Mouse (Mus musculus) yolk sac, embryonic 10.5 days (tissue): ENCODE data around the gene Galnt17.

Experiments used
- DNase-seq: peaks from one replicate; pipeline ENCODE4 v3.0.0-alpha.2; 2017; ENCODE audit warnings: low spot score

The Galnt17 gene

GRCm38 (mm10) chr5:131120296-131120840, 187.9 kb downstream of the Galnt17 start:
- no peak for DNase-seq

DNA sequence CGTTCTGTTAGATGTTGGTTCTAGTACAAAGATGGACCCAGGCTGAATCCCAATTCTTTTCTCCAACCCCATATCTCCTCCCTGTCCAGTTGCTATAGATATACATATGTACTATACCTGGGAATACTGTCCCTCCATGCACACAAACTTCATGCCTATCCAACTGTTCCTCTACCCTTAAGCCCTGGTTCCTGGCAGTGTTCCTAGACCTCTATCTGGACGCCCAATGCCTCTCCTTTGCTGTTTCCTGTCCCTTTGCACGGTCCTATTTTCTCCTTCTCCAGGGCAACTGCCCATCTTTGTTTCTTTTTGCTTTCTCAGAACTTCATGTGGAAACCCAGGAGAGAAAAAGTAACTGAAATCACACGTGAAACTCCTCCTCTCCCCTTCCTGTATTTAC, 188.4 kb downstream of the Galnt17 start:
- DNase-seq, result no peak

DNA sequence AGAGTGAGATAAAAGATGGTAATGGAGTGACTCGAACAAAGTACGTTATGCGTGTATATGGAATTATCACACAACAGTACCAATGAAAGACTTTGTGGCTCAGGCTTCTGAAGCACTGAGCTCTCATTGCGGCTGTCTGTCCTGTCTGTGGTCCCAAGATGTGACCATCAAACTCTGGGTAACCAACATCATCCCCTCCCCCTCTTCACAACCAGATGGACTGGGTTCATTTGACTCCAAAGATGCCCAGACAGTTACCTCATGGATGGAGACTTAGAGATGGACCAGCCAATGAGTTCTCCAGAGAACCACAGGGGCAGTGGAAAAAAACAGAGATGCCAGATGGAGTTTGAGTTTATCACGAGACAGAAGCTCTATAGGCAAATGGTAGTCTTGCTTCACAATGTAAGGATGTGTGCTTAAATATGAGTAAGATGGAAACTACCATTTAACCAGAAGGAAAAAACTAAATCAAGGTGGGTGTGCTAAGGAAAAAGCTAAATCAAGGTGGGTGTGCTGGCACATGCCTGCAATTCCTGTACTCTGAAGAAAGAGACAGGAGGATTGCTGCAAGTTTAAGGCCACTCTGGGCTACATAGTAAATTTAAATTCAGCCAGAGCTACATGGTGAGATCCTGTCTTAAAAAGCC, 190.8 kb downstream of the Galnt17 start:
- no peak for DNase-seq

DNA sequence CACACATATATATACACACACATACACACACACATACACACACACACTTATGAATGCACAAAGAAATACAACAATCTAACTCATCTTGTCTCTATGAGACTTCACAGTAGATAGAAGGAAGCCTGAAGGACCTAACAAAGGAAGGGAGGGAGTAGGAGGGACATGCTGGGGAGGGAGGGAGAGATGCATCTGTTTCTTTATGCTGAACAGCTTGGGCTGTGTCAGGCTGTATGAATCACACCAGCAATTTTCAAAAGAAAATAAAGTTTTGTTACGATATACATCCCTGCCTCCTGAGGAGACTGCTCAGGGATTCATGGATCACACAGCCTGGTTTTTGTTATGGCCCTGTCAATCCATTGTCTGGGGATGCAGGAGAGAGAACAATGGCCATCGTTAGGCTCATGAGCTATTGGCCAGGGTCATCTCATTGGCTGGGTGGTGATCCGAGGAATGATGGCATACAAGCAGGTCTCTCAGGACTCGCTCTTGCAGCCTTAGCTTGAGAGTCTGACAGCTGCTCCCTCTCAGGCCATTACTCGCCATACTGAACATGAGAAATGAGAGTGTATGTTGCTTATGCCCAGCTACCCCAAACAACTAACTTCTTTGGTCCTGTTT, 194.3 kb downstream of the Galnt17 start:
- no peak for DNase-seq

DNA sequence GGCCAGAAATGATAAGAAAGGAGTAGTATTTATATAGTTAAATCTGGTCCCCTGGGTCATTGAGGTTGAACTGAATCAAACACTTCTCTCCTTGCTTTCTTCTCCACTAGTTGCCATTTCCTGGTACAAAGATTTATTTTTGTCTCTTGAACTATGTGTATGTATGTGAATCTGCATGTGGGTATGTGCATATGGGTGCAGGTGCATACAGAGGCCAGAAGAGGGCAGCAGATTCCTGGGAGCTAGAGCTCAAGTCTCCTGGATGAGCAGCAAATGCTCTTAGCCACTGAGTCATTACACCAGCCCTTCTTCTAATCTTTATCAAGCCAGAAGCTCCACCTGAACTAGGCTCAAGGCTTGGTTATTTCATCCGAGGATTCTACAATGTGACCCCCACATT, 201.1 kb downstream of the Galnt17 start:
- DNase-seq, result no peak

- no peak for DNase-seq
Measured at GRCm38 (mm10) chr5:131096824-131097223, 211.5 kb downstream of the Galnt17 start.

- no peak for DNase-seq
Measured at GRCm38 (mm10) chr5:131095635-131096034, 212.7 kb downstream of the Galnt17 start.

GRCm38 (mm10) chr5:131094771-131095170, 213.5 kb downstream of the Galnt17 start:
- DNase-seq, result no peak

- DNase-seq, result no peak
Measured at GRCm38 (mm10) chr5:131094138-131094537, 214.2 kb downstream of the Galnt17 start.

DNA sequence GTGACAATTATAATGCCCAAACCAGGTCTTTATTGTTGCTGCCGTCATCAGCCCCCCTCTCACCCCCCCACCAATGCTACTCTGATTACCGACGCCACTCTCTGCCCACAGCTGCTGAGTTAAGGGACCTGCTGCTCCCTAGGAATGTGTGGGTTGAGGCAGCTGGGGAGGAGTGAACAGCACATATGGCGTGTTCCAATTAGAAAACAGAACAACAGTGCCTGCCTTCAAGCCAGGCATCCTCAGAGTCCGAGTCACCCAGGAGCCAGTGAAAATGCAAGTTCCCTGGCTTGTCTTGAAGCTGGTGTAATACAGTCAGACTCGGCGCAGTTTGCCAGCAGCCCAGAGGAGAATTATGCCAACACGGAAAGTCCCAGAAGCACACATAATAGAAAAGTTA, 218.4 kb downstream of the Galnt17 start:
- no peak for DNase-seq

- no peak for DNase-seq
Measured at GRCm38 (mm10) chr5:131088866-131089265, 219.4 kb downstream of the Galnt17 start.

DNA sequence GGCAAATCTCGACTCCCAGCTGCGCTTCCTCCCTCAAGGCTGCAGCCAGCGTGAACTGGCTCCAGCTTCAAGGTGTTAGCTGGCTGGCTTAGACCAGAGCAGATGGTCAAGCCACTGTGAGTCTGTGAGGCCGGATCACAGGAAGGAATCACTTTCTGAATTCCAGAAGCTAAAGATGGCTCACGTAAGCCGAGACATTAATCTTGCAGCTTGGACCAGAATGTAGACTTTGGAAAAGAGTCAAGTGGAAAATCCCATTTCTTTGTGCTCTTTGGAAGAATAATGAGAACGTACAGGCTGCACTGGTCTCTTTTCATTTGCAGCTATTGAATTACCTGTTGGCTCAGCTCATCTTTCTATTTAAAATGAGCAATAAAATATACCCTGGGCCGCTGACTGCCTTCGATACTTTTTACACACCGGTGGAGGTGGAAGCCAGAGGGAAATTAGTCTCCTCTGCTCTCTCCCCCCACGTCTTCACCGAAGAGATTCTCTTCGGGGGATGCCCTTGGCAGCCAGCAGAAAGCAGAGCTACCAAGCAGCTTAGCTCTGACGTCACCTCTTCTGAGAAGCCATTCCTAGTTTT, 225.1 kb downstream of the Galnt17 start:
- no peak for DNase-seq

DNA sequence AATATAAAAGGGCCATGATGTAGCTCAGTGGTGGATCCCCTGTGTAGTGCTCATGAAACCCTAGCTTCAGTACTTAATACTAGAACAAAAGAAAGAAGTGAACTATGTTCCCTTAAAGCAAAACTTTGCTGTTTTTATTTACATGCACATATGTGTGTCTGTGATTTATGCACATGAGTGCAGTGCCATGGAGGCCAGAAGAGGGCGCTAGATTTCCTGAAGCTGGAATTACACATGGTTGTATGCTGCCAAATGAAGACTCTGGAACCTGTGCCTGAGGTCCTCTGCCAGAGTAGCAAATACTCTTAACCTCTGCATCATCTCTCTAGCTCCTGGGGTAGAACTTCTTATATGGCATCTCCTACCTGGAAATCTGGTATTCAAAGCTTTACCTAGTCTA, 230.6 kb downstream of the Galnt17 start:
- DNase-seq, result no peak

- DNase-seq, result no peak
Measured at GRCm38 (mm10) chr5:131075795-131076194, 232.5 kb downstream of the Galnt17 start.

- DNase-seq, result no peak
Measured at GRCm38 (mm10) chr5:131074295-131074694, 234.0 kb downstream of the Galnt17 start.

- DNase-seq, result no peak
Measured at GRCm38 (mm10) chr5:131065174-131065573, 243.1 kb downstream of the Galnt17 start.

DNA sequence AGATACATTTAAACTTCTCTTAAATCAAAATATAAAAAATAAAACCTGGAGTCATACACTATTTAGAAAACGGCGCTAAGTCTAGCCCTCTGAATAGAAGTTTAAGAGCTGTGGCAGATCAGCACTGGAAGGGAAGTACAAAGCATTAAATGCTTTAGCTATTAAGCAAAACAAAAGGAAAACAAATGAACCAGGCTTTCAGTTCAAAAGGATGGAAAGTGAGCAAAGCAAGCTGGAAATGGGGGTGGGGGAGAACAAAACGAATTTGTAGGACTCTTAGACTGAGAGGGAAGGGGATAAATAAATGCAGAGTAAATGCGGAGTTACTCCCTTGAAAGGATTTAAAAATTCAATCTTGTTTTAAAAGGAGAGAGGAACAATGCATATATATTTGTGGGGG, 259.8 kb downstream of the Galnt17 start:
- no peak for DNase-seq

- DNase-seq, result no peak
Measured at GRCm38 (mm10) chr5:131043130-131043529, 265.2 kb downstream of the Galnt17 start.

- DNase-seq, result no peak
Measured at GRCm38 (mm10) chr5:131040441-131040840, 267.9 kb downstream of the Galnt17 start.

DNA sequence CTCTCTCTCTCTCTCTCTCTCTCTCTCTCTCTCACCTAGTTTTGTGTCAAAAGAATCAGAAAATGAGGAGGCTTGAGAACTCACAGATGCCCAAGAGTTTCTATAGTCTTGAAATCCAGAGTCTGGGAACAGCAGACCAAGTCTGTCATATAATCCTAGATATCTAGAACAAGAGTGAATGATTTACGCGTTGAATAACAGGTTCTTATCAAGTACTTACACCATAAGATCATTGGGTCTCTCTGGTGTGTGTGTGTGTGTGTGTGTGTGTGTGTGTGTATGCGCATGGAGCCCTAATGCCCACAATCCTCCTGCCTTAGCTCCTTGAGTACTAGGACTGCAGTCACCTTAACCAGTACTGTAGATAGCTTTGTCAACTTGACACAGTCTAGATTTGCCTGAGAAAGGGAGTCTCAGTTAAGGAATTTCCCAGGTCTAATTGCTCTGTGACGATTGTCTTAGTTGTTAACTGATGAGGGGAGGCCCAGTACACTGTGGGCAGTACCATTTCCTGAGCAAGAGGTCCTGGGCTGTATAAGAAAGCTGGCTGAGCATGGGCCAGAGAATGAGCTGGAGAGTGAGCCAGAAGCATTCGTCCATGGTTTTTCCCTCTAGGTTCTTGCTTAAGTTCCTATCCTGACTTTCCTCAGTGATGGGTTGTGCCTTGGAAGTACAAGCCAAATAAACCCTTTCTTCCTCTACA, 268.5 kb downstream of the Galnt17 start:
- no peak for DNase-seq

DNA sequence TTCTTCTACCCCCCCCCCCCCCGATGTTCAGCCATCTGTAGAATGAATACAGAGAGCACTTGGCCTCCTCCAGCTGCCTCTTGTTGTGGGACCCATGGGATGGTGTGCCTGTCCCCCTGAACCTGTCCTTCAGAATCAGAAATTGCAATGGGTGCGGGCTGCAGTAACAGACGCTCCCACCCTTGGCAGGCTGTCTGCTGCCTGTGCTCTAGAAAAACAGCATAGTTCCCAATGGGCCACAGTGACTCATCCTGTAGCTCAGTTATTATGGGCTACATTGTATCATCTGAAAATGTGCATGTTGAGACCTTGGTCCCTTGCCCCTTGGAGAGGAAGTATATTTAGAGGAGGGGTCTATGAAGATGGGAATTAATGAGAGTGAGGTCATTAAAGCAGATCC, 283.8 kb downstream of the Galnt17 start:
- no peak for DNase-seq

GRCm38 (mm10) chr5:131022396-131022993, 285.8 kb downstream of the Galnt17 start:
- no peak for DNase-seq
